Mouse (Mus musculus) regulatory T cell (primary cell): Measurements from ENCODE around the gene Osbpl10.

ENCODE experiments used
- in situ Hi-C: fragments of 300-600 bp; cut with MboI, MseI; formaldehyde crosslinking; loops from one replicate; pipeline ENCODE4 v1.15.1; 2025; ENCODE audit warnings: high pct_unique_total_duplicates

The Osbpl10 gene

GRCm38 (mm10) chr9:115215830-115216701 is 237.7 kb downstream of the Osbpl10 start:
- in situ Hi-C loops = no loop called here

- in situ Hi-C loops = no loop called here
Observed at GRCm38 (mm10) chr9:115217984-115218383, 239.6 kb downstream of the Osbpl10 start.

- in situ Hi-C loops = no loop called here
Observed at GRCm38 (mm10) chr9:115220466-115220865, 242.1 kb downstream of the Osbpl10 start.

GRCm38 (mm10) chr9:115221265-115221664 is 242.9 kb downstream of the Osbpl10 start:
- in situ Hi-C loops = no loop called here

GRCm38 (mm10) chr9:115224744-115225354 is 246.5 kb downstream of the Osbpl10 start:
- in situ Hi-C loops = no loop called here

GRCm38 (mm10) chr9:115229145-115229544 is 250.8 kb downstream of the Osbpl10 start:
- in situ Hi-C loops = no loop called here

- in situ Hi-C loops = no loop called here
Observed at GRCm38 (mm10) chr9:115229676-115230075, 251.3 kb downstream of the Osbpl10 start.

GRCm38 (mm10) chr9:115230141-115230540 is 251.8 kb downstream of the Osbpl10 start:
- in situ Hi-C loops = no loop called here

- in situ Hi-C loops = no loop called here
Observed at GRCm38 (mm10) chr9:115231476-115231875, 253.1 kb downstream of the Osbpl10 start.

- in situ Hi-C loops = no loop called here
Observed at GRCm38 (mm10) chr9:115233721-115234120, 255.4 kb downstream of the Osbpl10 start.

GRCm38 (mm10) chr9:115234561-115234960 is 256.2 kb downstream of the Osbpl10 start:
- in situ Hi-C loops = no loop called here

GRCm38 (mm10) chr9:115236352-115236841 is 258.0 kb downstream of the Osbpl10 start:
- in situ Hi-C loops = no loop called here

GRCm38 (mm10) chr9:115237943-115238342 is 259.6 kb downstream of the Osbpl10 start:
- in situ Hi-C loops = no loop called here

GRCm38 (mm10) chr9:115239861-115240260 is 261.5 kb downstream of the Osbpl10 start:
- in situ Hi-C loops = no loop called here

GRCm38 (mm10) chr9:115243630-115244029 is 265.3 kb downstream of the Osbpl10 start:
- in situ Hi-C loops = no loop called here

- in situ Hi-C loops = no loop called here
Observed at GRCm38 (mm10) chr9:115245092-115245491, 266.7 kb downstream of the Osbpl10 start.

- in situ Hi-C loops = no loop called here
Observed at GRCm38 (mm10) chr9:115249145-115249544, 270.8 kb downstream of the Osbpl10 start.

- in situ Hi-C loops = no loop called here
Observed at GRCm38 (mm10) chr9:115257733-115258286, 279.4 kb downstream of the Osbpl10 start.

- in situ Hi-C loops = no loop called here
Observed at GRCm38 (mm10) chr9:115259866-115260265, 281.5 kb downstream of the Osbpl10 start.

GRCm38 (mm10) chr9:115260464-115260863 is 282.1 kb downstream of the Osbpl10 start:
- in situ Hi-C loops = no loop called here

- in situ Hi-C loops = no loop called here
Observed at GRCm38 (mm10) chr9:115261456-115261855, 283.1 kb downstream of the Osbpl10 start.

- in situ Hi-C loops = no loop called here
Observed at GRCm38 (mm10) chr9:115261896-115262295, 283.5 kb downstream of the Osbpl10 start.
